Mouse (Mus musculus) heart, embryonic 11.5 days (tissue): Measurements from ENCODE around the gene Lsp1. TPM values are rescaled to one million over a fixed set of nuclear protein-coding genes. Genes with fewer than 3 reads are reported as not detected.

Source experiments
- ATAC-seq: fragments of 200-750 bp; cut with Nextera tagmentation; replicated peaks from 2 replicates; pipeline ENCODE4 v1.8.0; 2017; ENCODE audit warnings: moderate library complexity; ENCODE audit not compliant: insufficient number of reproducible peaks, low FRiP score, low TSS enrichment
- H3K27ac ChIP-seq: fragments of 300-500 bp; sonication (generic); 2 replicates; pipeline ENCODE4 v1.5.1; 2014; ENCODE audit warnings: mild to moderate bottlenecking, low read depth, low read length
- H3K27me3 ChIP-seq: fragments of 300-500 bp; sonication (generic); 2 replicates; pipeline ENCODE4 v1.6.1; 2014; ENCODE audit warnings: mild to moderate bottlenecking, low read length, mixed read lengths; ENCODE audit not compliant: control insufficient read depth, insufficient read depth
- H3K36me3 ChIP-seq: fragments of 300-500 bp; sonication (generic); 2 replicates; pipeline ENCODE4 v1.6.1; 2014; ENCODE audit warnings: mild to moderate bottlenecking, low read length, moderate library complexity, mixed read lengths; ENCODE audit not compliant: control insufficient read depth, insufficient read depth
- H3K4me1 ChIP-seq: fragments of 300-500 bp; sonication (generic); 2 replicates; pipeline ENCODE4 v1.6.1; 2014; ENCODE audit warnings: low read length; ENCODE audit not compliant: control insufficient read depth, insufficient read depth
- H3K4me2 ChIP-seq: fragments of 300-500 bp; sonication (generic); 2 replicates; pipeline ENCODE4 v1.6.1; 2014; ENCODE audit warnings: mild to moderate bottlenecking, moderate library complexity
- H3K4me3 ChIP-seq: fragments of 300-500 bp; sonication (generic); 2 replicates; pipeline ENCODE4 v1.5.1; 2014; ENCODE audit warnings: low read depth, low read length
- H3K9ac ChIP-seq: fragments of 300-500 bp; sonication (generic); 2 replicates; pipeline ENCODE4 v1.6.1; 2014; ENCODE audit warnings: mild to moderate bottlenecking, low read depth, low read length, moderate library complexity
- H3K9me3 ChIP-seq: fragments of 300-500 bp; sonication (generic); replicated peaks from 2 replicates; pipeline ENCODE4 v1.6.1; 2016; ENCODE audit warnings: low read length; ENCODE audit not compliant: control insufficient read depth
- WGBS: fragments of 180-500 bp; shearing (Covaris S2); extraction: QIAGEN DNeasy Blood & Tissue Kit; methylation state at CpG from one replicate; pipeline ENCODE4 v1.1.7; 2014; ENCODE audit not compliant: insufficient replicate concordance; 5-methylcytosine and 5-hydroxymethylcytosine counted together
- polyA plus RNA-seq: library from polyadenylated mRNA; unstranded; fragments of >200 nt; fragmentation: Nextera tagmentation; extraction: Ambion mirVana; gene quantifications from 2 replicates; pipeline ENCODE4 v1.2.1, GENCODE M21; 2014

Lsp1 gene
- polyA plus RNA-seq, 1 experiment from 2014 or later = 32.1 TPM

GRCm38 (mm10) chr7:142461446-142461845, 837 bp downstream of the Lsp1 start:
- Histone ChIP-seq H3K4me3 (no peak overlapping the region), H3K27ac (0 out of 2 replicates have a peak overlapping the region, but pooled peaks have one; percentile 10), H3K9ac (no peak overlapping the region), H3K9me3 (no peaks in the 10 kb centered on the region), H3K4me1 (peaks cover 56% of the 10 kb centered on the region), H3K27me3 (no peaks in the 10 kb centered on the region), H3K4me2 (no peak overlapping the region), H3K36me3 (no peaks in the 10 kb centered on the region)
- no peak for ATAC-seq
- 79% methylated on average over 2 of the region's 2 CpGs for WGBS

GRCm38 (mm10) chr7:142462190-142462589, 1.6 kb downstream of the Lsp1 start:
- H3K36me3 ChIP-seq = no peaks in the 10 kb centered on the region
- no peak overlapping the region for H3K27ac ChIP-seq
- no peak overlapping the region for H3K4me2 ChIP-seq
- 0 out of 2 replicates have a peak overlapping the region, but pooled peaks have one; percentile 6 for H3K9ac ChIP-seq
- no peaks in the 10 kb centered on the region for H3K27me3 ChIP-seq
- no peak overlapping the region for H3K4me3 ChIP-seq
- no peak for ATAC-seq
- 84% methylated on average over 6 of the region's 6 CpGs for WGBS
- H3K9me3 ChIP-seq = no peaks in the 10 kb centered on the region
- H3K4me1 ChIP-seq = peaks cover 50% of the 10 kb centered on the region

- Histone ChIP-seq H3K27ac (no peak overlapping the region), H3K9me3 (no peaks in the 10 kb centered on the region), H3K4me1 (peaks cover 45% of the 10 kb centered on the region), H3K9ac (no peak overlapping the region; the same call in 1 of the 2 replicates), H3K4me2 (no peak overlapping the region), H3K4me3 (no peak overlapping the region), H3K27me3 (no peaks in the 10 kb centered on the region), H3K36me3 (no peaks in the 10 kb centered on the region)
- ATAC-seq = no peak
- 73% methylated on average over 4 of the region's 4 CpGs for WGBS
Observed at GRCm38 (mm10) chr7:142462594-142463078, 2.0 kb downstream of the Lsp1 start.

GRCm38 (mm10) chr7:142470171-142470691, 9.6 kb downstream of the Lsp1 start:
- 69% methylated on average over 7 of the region's 7 CpGs for WGBS
- peak overlapping the region; percentile 86 for H3K27ac ChIP-seq
- no peaks in the 10 kb centered on the region for H3K36me3 ChIP-seq
- ATAC-seq = no peak
- H3K4me1 ChIP-seq = peaks cover 36% of the 10 kb centered on the region
- H3K4me3 ChIP-seq = no peak overlapping the region
- no peaks in the 10 kb centered on the region for H3K9me3 ChIP-seq
- no peak overlapping the region for H3K4me2 ChIP-seq
- H3K27me3 ChIP-seq = no peaks in the 10 kb centered on the region
- H3K9ac ChIP-seq = 0 out of 2 replicates have a peak overlapping the region, but pooled peaks have one; percentile 2

- no peak overlapping the region for H3K4me3 ChIP-seq
- ATAC-seq = peak; percentile 60; the same call in 1 of the 2 replicates
- H3K36me3 ChIP-seq = no peaks in the 10 kb centered on the region
- peak overlapping the region; percentile 86 for H3K27ac ChIP-seq
- H3K4me2 ChIP-seq = no peak overlapping the region
- no peak overlapping the region; the same call in 1 of the 2 replicates for H3K9ac ChIP-seq
- peaks cover 42% of the 10 kb centered on the region for H3K4me1 ChIP-seq
- 14% methylated on average over 4 of the region's 4 CpGs for WGBS
- H3K27me3 ChIP-seq = no peaks in the 10 kb centered on the region
- no peaks in the 10 kb centered on the region for H3K9me3 ChIP-seq
Observed at GRCm38 (mm10) chr7:142470808-142471413, 10.3 kb downstream of the Lsp1 start.

GRCm38 (mm10) chr7:142471414-142471861, 10.8 kb downstream of the Lsp1 start:
- Histone ChIP-seq H3K4me2 (peak overlapping the region; percentile 45; the same call in 1 of the 2 replicates), H3K9me3 (no peaks in the 10 kb centered on the region), H3K36me3 (no peaks in the 10 kb centered on the region), H3K9ac (peak overlapping the region; percentile 69; the same call in 1 of the 2 replicates), H3K4me1 (peaks cover 42% of the 10 kb centered on the region), H3K27ac (peak overlapping the region; percentile 86), H3K4me3 (no peak overlapping the region), H3K27me3 (no peaks in the 10 kb centered on the region)
- no peak for ATAC-seq
- 48% methylated on average over 6 of the region's 6 CpGs for WGBS

- Histone ChIP-seq H3K36me3 (no peaks in the 10 kb centered on the region), H3K4me2 (peak overlapping the region; percentile 45), H3K9me3 (no peaks in the 10 kb centered on the region), H3K4me1 (peaks cover 44% of the 10 kb centered on the region), H3K9ac (peak overlapping the region; percentile 69), H3K27ac (peak overlapping the region; percentile 86), H3K4me3 (0 out of 2 replicates have a peak overlapping the region, but pooled peaks have one; percentile 14), H3K27me3 (no peaks in the 10 kb centered on the region)
- 45% methylated on average over 15 of the region's 15 CpGs for WGBS
- no peak for ATAC-seq
Observed at GRCm38 (mm10) chr7:142471884-142472570, 11.4 kb downstream of the Lsp1 start.

- H3K4me1 ChIP-seq = peaks cover 45% of the 10 kb centered on the region
- 0 out of 2 replicates have a peak overlapping the region, but pooled peaks have one; percentile 69 for H3K9ac ChIP-seq
- 91% methylated on average over 4 of the region's 4 CpGs for WGBS
- no peaks in the 10 kb centered on the region for H3K27me3 ChIP-seq
- H3K4me2 ChIP-seq = peak overlapping the region; percentile 12; the same call in 1 of the 2 replicates
- H3K4me3 ChIP-seq = no peak overlapping the region
- no peaks in the 10 kb centered on the region for H3K36me3 ChIP-seq
- 0 out of 2 replicates have a peak overlapping the region, but pooled peaks have one; percentile 86 for H3K27ac ChIP-seq
- H3K9me3 ChIP-seq = no peaks in the 10 kb centered on the region
- ATAC-seq = no peak
Observed at GRCm38 (mm10) chr7:142472936-142473335, 12.3 kb downstream of the Lsp1 start.
